8 mouse cellular contexts compared by ENCODE assay signal in the genomic region with DNA sequence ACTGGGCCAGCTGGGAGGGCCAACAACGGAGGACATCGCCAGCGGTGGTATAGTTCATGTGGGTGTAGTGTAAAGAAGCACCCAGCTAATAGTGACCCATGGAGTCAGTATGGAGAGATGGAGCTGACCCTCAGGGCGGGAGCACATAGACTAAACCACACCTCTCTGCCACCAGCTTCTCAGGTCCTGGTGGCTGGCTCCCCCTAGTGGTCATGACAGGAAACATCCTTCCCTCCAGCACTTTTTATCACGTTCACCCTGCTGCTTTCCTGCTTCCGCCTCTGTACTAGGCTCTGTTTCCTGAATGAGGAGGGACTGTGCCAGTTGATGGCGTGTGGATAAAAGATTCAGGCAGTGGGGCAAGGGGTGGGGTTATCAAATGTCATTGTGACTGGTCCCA. TPM values are rescaled to one million over a fixed set of nuclear protein-coding genes. Genes with fewer than 3 reads are reported as not detected.
DNase-seq lines count a peak whose midpoint lies in the region; ATAC-seq and TF ChIP-seq lines count a peak whose summit lies in the region.

No protein-coding gene starts in this region.

- peak; percentile 68 for ATAC-seq in embryonic facial prominence, embryonic 14.5 days (ENCODE audit: low read depth)
- ATAC-seq in limb, embryonic 14.5 days (ENCODE audit: low FRiP score, low read depth), result 0 out of 2 replicates have a peak, but pooled peaks have one; percentile 25
- ATAC-seq in midbrain, postnatal 0 days (ENCODE audit: low FRiP score), result peak; percentile 33; the same call in 1 of the 2 replicates

- WGBS in embryonic facial prominence, embryonic 14.5 days, result 7% methylated on average over 7 of the region's 7 CpGs
- 4% methylated on average over 7 of the region's 7 CpGs for WGBS in limb, embryonic 14.5 days
- 4% methylated on average over 7 of the region's 7 CpGs for WGBS in midbrain, postnatal 0 days

- peak overlapping the region; percentile 27 for H3ac ChIP-seq in C2C12 (ENCODE audit: control insufficient read depth, insufficient read length, low read depth)

- H3K9ac ChIP-seq in embryonic facial prominence, embryonic 14.5 days (ENCODE audit: low read depth, low read length), result no peak overlapping the region
- H3K9ac ChIP-seq in limb, embryonic 14.5 days (ENCODE audit: low read depth, low read length, severe bottlenecking), result no peak overlapping the region
- no peak overlapping the region for H3K9ac ChIP-seq in midbrain, postnatal 0 days (replicated peaks; ENCODE audit: low read length, poor library complexity, severe bottlenecking)

- H3K4me3 ChIP-seq in C2C12 (ENCODE audit: insufficient read depth, poor library complexity, severe bottlenecking), result no peak overlapping the region
- no peak overlapping the region for H3K4me3 ChIP-seq in embryonic facial prominence, embryonic 14.5 days (ENCODE audit: low read depth, low read length)
- H3K4me3 ChIP-seq in limb, embryonic 14.5 days (replicated peaks; ENCODE audit: low read length), result no peak overlapping the region
- H3K4me3 ChIP-seq in midbrain, postnatal 0 days (ENCODE audit: low read depth, low read length), result no peak overlapping the region

- peak; percentile 68 for TF ChIP-seq CTCF in C2C12 (IDR thresholded peaks at IDR 0.05; ENCODE audit: control insufficient read depth, insufficient read depth, insufficient read length)
- peak; percentile 98 for TF ChIP-seq CTCF in midbrain, postnatal 0 days (IDR thresholded peaks at IDR 0.05)

- H3K79me3 ChIP-seq in C2C12 (ENCODE audit: low read depth), result no peaks in the 10 kb centered on the region

- DNase-seq in adrenal gland, postnatal 36 days, result peak; percentile 75 to 85
- DNase-seq in embryonic facial prominence, embryonic 14.5 days (ENCODE audit: low spot score), result peak; percentile 84
- peak; percentile 81 to 84 for DNase-seq in heart, adult 9 months (ENCODE audit: low spot score in 2 of 2)
- DNase-seq in kidney, adult 8-10 months, result peak; percentile 83 to 85
- peak; percentile 80 for DNase-seq in limb, embryonic 14.5 days (ENCODE audit: low spot score)
- peak; percentile 91 for DNase-seq in midbrain, postnatal 0 days (ENCODE audit: low spot score)
- DNase-seq in spleen, postnatal 14 days (ENCODE audit: low spot score in 2 of 2), result peak; percentile 43 to 72

- H3K27ac ChIP-seq in embryonic facial prominence, embryonic 14.5 days (replicated peaks; ENCODE audit: low read depth, low read length), result no peak overlapping the region
- H3K27ac ChIP-seq in limb, embryonic 14.5 days (replicated peaks; ENCODE audit: low read depth, low read length), result no peak overlapping the region
- peak overlapping the region; percentile 27; the same call in 1 of the 2 replicates for H3K27ac ChIP-seq in midbrain, postnatal 0 days (ENCODE audit: low read depth, low read length)

- H3K4me1 ChIP-seq in embryonic facial prominence, embryonic 14.5 days (ENCODE audit: control insufficient read depth, insufficient read depth, low read length), result peaks cover 3% of the 10 kb centered on the region; the same call in 1 of the 2 replicates
- H3K4me1 ChIP-seq in limb, embryonic 14.5 days (ENCODE audit: control insufficient read depth, insufficient read depth, low read length), result peaks cover 4% of the 10 kb centered on the region; the same call in 1 of the 2 replicates
- H3K4me1 ChIP-seq in midbrain, postnatal 0 days (ENCODE audit: insufficient read depth, low read length), result peaks cover 29% of the 10 kb centered on the region

- no peaks in the 10 kb centered on the region for H3K79me2 ChIP-seq in C2C12 (ENCODE audit: control insufficient read depth, insufficient read depth)

- TF ChIP-seq POLR2A in limb, embryonic 14.5 days (IDR thresholded peaks at IDR 0.05; ENCODE audit: borderline replicate concordance, extremely low read depth, insufficient read depth, insufficient read length), result no peak

- H3K27me3 ChIP-seq in C2C12 (ENCODE audit: control insufficient read depth, insufficient read depth, insufficient read length), result no peaks in the 10 kb centered on the region
- H3K27me3 ChIP-seq in embryonic facial prominence, embryonic 14.5 days (replicated peaks; ENCODE audit: control insufficient read depth, insufficient read depth, low read length), result no peaks in the 10 kb centered on the region
- no peaks in the 10 kb centered on the region for H3K27me3 ChIP-seq in limb, embryonic 14.5 days (ENCODE audit: control insufficient read depth, insufficient read depth, low read length)
- no peaks in the 10 kb centered on the region for H3K27me3 ChIP-seq in midbrain, postnatal 0 days (ENCODE audit: insufficient read depth, low read length)

- H3K9me3 ChIP-seq in embryonic facial prominence, embryonic 14.5 days (ENCODE audit: control insufficient read depth, low read length), result no peaks in the 10 kb centered on the region
- H3K9me3 ChIP-seq in limb, embryonic 14.5 days (ENCODE audit: control insufficient read depth, low read length), result no peaks in the 10 kb centered on the region
- no peaks in the 10 kb centered on the region for H3K9me3 ChIP-seq in midbrain, postnatal 0 days (ENCODE audit: low read length)

- H3K36me3 ChIP-seq in C2C12 (ENCODE audit: control insufficient read depth, insufficient read depth), result no peaks in the 10 kb centered on the region
- H3K36me3 ChIP-seq in embryonic facial prominence, embryonic 14.5 days (ENCODE audit: control insufficient read depth, insufficient read depth, low read length), result no peaks in the 10 kb centered on the region
- no peaks in the 10 kb centered on the region for H3K36me3 ChIP-seq in limb, embryonic 14.5 days (ENCODE audit: control insufficient read depth, insufficient read depth, low read length)
- peaks cover 35% of the 10 kb centered on the region for H3K36me3 ChIP-seq in midbrain, postnatal 0 days (ENCODE audit: insufficient read depth, low read length)

- no peak overlapping the region for H3K4me2 ChIP-seq in embryonic facial prominence, embryonic 14.5 days (ENCODE audit: low read depth, low read length)
- H3K4me2 ChIP-seq in limb, embryonic 14.5 days (replicated peaks; ENCODE audit: low read depth, low read length, severe bottlenecking), result no peak overlapping the region
- H3K4me2 ChIP-seq in midbrain, postnatal 0 days (ENCODE audit: low read depth, low read length, poor library complexity, severe bottlenecking), result no peak overlapping the region

TF ChIP-seq in C2C12, 6 proteins besides CTCF, POLR2A, EP300 and RAD21:
- TF ChIP-seq MAX (IDR thresholded peaks at IDR 0.05) (no peak), CEBPB (IDR thresholded peaks at IDR 0.05; ENCODE audit: low read depth) (no peak), USF1 (IDR thresholded peaks at IDR 0.05; ENCODE audit: low read depth) (no peak), FOSL1 (IDR thresholded peaks at IDR 0.05; ENCODE audit: insufficient read depth, low read length, poor library complexity, severe bottlenecking) (no peak), MYOG (IDR thresholded peaks at IDR 0.05; ENCODE audit: control insufficient read depth, extremely low read depth, insufficient read length) (no peak), MYOD1 (IDR thresholded peaks at IDR 0.05; ENCODE audit: control insufficient read depth, insufficient read length, low read depth) (no peak)

RNA-seq across cellular contexts. Expression of a gene that starts 15.8 kb away (rescaled TPM):
- polyA plus RNA-seq in C2C12 (2012; fragmentation: generic; extraction: Trizol), result 19.4 TPM
- total RNA-seq in adrenal gland, postnatal 36 days (2021), result 1 to 10 TPM; 3.2 to 3.7 TPM
- 3.3 and 3.6 TPM in 2 replicates for polyA plus RNA-seq in embryonic facial prominence, embryonic 14.5 days (2014; fragmentation: Nextera tagmentation; extraction: Ambion mirVana)
- 6.7 and 8.0 TPM in 2 replicates for polyA plus RNA-seq in limb, embryonic 14.5 days (2012; rRNA removed)
- polyA plus RNA-seq in limb, embryonic 14.5 days (2014; fragmentation: Nextera tagmentation; extraction: Ambion mirVana), result 3.3 and 4.3 TPM in 2 replicates
- 1.5 and 1.7 TPM in 2 replicates for total RNA-seq in midbrain, postnatal 0 days (2014; rRNA removed)
- 0.59 and 0.88 TPM in 2 replicates for polyA plus RNA-seq in midbrain, postnatal 0 days (2015; fragmentation: Nextera tagmentation; extraction: Ambion mirVana)

RNA-seq across cellular contexts. Expression of a gene that starts 27.1 kb away (rescaled TPM):
- 2.8 TPM for polyA plus RNA-seq in C2C12 (2012; fragmentation: generic; extraction: Trizol)
- total RNA-seq in adrenal gland, postnatal 36 days (2021), result 10 to 100 TPM; 15.1 to 23.4 TPM
- 16.3 and 18.8 TPM in 2 replicates for polyA plus RNA-seq in embryonic facial prominence, embryonic 14.5 days (2014; fragmentation: Nextera tagmentation; extraction: Ambion mirVana)
- polyA plus RNA-seq in limb, embryonic 14.5 days (2012; rRNA removed), result 25.6 and 35.2 TPM in 2 replicates
- polyA plus RNA-seq in limb, embryonic 14.5 days (2014; fragmentation: Nextera tagmentation; extraction: Ambion mirVana), result 17.6 and 20.4 TPM in 2 replicates
- 218 and 247 TPM in 2 replicates for total RNA-seq in midbrain, postnatal 0 days (2014; rRNA removed)
- polyA plus RNA-seq in midbrain, postnatal 0 days (2015; fragmentation: Nextera tagmentation; extraction: Ambion mirVana), result 114 and 125 TPM in 2 replicates

RNA-seq across cellular contexts. Expression of a gene that starts 53.2 kb away (rescaled TPM):
- 0.09 TPM for polyA plus RNA-seq in C2C12 (2012; fragmentation: generic; extraction: Trizol)
- not detected for total RNA-seq in adrenal gland, postnatal 36 days (2021)
- polyA plus RNA-seq in embryonic facial prominence, embryonic 14.5 days (2014; fragmentation: Nextera tagmentation; extraction: Ambion mirVana), result 0.47 and 0.60 TPM in 2 replicates
- 0.10 and 0.12 TPM in 2 replicates for polyA plus RNA-seq in limb, embryonic 14.5 days (2012; rRNA removed)
- 0.26 TPM in 1 of 2 replicates, not detected in the other for polyA plus RNA-seq in limb, embryonic 14.5 days (2014; fragmentation: Nextera tagmentation; extraction: Ambion mirVana)
- total RNA-seq in midbrain, postnatal 0 days (2014; rRNA removed), result 4.4 and 9.8 TPM in 2 replicates
- polyA plus RNA-seq in midbrain, postnatal 0 days (2015; fragmentation: Nextera tagmentation; extraction: Ambion mirVana), result 2.8 and 3.6 TPM in 2 replicates
